Mouse (Mus musculus) left cerebral cortex, postnatal 36 days (tissue): ENCODE measurements around the gene Tesmin. TPM values are rescaled to one million over a fixed set of nuclear protein-coding genes. Genes with fewer than 3 reads are reported as not detected.
A peak's percentile ranks its signal among the peaks of the same experiment; 100 is the strongest.

Experiments
- DNase-seq, 2 experiments: peaks; one replicate each; pipeline ENCODE4 v3.0.0; 2021 to 2022; ENCODE audit warnings: low spot score in 2 of 2, mixed read lengths in 1 of 2
- intact Hi-C: fragments of 180-260 bp; cut with DNase I; formaldehyde crosslinking; loops from one replicate; pipeline ENCODE4 v1.15.1; 2025
- total RNA-seq, 2 experiments: library from RNA; stranded (reverse); gene quantifications; 2 replicates each; pipeline ENCODE4 v1.2.3; 2021

Tesmin gene
- total RNA-seq, 2 experiments from 2014 or later = 0.20 to 0.48 TPM

GRCm38 (mm10) chr19:3388061-3388460 lies 596 bp upstream of the Tesmin start:
- intact Hi-C loops = loop anchor here (2.0 to 5.0 kb wide), 2 partner anchors 63 to 189 kb away; partner anchors contain the start of gene Ppp6r3
- no peak for DNase-seq

DNA sequence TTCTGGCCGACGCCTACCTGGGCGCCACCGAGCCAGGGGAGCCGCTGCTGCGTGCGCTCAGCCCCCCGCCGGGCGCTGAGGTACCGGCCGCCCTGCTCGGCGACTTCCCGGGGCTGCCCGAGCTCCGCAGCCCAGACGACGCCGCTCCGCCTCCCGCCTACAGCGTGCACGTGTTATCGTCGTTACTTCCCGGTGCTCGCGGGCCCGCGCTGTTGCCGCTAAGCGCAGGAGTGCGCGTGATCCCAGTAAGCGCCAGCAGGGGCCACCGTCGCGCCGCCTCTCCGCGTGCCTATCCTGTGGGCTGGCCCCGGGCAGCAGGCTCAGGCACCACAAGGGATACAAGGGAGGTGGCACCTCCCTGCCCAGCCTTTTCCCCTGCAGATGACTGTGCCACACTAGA lies 432 bp downstream of the Tesmin start:
- DNase-seq = peak; percentile 84 to 86

DNA sequence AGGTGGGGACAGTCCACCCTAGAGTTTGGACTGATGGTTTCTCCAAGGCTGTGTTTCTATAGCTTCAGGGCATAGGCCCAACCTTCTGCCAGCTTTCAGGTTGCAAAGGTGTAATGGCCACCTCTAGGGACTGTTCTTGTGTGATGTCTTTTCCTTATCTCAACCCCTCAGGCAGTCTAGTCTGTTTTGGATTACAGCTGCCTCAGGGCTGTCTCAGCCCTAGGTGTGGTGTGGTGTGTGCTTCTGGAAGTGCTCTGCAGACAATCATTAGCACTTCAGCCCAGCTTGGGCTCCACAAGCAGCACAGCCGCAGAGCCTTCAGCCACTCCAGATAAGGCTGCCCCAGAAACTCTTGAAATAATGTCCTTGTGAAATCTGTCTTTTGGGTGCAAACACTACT lies 3.7 kb downstream of the Tesmin start:
- no peak for DNase-seq
- intact Hi-C loops = no loop called here

More for the DNA sequence above, 432 bp downstream of the Tesmin start:
- intact Hi-C loops = loop anchor here (2.0 to 5.0 kb wide), 2 partner anchors 62 to 188 kb away; partner anchors contain the start of gene Ppp6r3

DNA sequence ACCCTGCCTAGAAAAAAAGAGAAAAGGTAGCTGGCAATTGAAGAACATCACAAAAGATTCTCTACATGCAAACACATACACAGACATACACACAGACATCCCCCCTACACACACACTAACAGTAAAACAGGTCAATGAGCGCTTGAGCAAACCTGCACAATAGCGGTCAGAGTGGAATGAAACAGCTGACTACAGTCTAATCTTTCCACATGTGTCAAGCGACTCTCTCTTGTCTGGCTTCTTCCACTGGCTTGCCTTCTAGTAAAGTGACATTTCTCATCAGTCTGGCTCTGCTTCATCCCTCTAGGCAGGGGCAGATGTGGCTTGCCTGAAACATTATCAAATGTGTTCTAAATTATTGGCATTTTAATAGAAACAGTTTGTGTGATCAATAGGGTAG lies 5.6 kb downstream of the Tesmin start:
- intact Hi-C loops = no loop called here
- DNase-seq = no peak

DNA sequence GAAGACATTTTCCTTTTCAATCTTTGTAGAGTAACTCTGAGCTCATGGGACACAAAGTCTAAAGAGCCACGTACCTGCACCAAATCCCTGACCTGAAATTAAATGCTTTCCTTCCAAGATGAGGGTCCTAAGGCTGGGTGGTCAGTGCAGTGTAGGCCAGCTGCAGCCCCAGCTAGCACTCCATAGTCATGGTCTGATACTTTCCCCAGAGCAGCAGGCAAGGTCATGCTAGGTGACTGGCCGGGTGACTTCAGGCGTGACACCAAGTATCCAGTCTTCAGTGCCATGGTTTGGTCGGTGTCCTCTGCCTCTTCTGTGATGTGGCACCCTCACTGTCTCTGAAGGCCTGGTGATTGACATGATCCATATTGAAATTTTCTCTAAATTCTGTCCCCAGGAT lies 11.4 kb downstream of the Tesmin start:
- intact Hi-C loops = no loop called here
- DNase-seq = no peak

- DNase-seq = no peak
- intact Hi-C loops = no loop called here
Observed at GRCm38 (mm10) chr19:3401504-3401903, 12.8 kb downstream of the Tesmin start.

DNA sequence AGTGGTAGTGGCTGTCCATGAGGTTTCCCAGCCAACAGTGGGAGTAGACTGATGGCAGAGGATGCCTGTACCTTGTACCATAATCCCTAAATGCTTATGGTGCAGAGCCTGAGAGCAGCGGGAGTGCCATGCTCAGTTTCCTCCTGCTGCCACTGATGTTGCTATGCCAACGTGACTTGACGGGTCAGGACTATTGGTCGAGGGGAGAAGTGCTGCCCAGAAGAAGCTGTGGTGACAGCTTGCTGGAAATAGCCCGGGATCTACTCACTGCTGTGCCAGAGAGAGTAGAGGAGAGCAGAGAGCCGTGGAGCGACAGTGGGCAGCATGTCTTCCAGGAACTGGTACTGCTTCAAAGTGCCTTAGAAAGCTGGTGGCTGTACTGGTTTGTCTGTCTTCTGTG lies 13.3 kb downstream of the Tesmin start:
- intact Hi-C loops = no loop called here
- DNase-seq = no peak

DNA sequence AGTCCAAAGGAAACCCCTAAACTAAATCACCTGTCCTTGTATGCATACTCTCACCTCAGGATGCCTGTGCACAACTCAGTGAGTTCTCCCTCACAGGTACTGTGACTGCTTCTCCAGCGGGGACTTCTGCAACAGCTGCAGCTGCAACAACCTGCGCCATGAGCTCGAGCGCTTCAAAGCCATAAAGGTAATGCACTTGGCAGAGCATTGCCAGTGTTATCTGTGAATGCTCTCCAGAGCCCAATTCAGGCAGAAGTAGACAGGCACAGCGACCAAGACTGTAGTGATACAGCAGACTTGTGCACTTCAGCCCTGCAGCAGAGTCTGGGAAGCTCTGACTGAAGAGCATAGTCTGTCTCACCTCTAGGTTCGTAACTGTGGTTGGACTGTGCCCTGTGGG lies 13.7 kb downstream of the Tesmin start:
- intact Hi-C loops = no loop called here

DNA sequence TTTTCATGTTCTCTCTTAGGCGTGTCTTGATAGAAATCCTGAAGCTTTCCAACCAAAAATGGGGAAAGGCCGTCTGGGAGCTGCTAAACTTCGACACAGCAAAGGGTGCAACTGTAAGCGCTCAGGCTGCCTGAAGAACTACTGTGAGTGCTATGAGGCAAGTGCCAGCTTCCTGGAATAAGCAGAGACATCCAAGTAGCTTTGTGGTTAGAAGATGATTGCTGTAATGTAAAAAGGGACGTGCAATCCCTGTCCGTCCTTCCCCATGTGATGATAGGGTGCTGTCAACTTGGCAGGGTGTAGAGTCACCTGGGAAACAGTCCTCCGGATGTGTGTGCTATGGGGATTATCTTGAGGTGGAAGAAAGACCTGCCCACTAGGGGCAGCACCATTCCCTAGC lies 15.4 kb downstream of the Tesmin start:
- no peak for DNase-seq
- intact Hi-C loops = no loop called here

More for the DNA sequence above, 13.7 kb downstream of the Tesmin start:
- DNase-seq = no peak

- no peak for DNase-seq
- intact Hi-C loops = no loop called here
Observed at GRCm38 (mm10) chr19:3405531-3406281, 17.0 kb downstream of the Tesmin start.

DNA sequence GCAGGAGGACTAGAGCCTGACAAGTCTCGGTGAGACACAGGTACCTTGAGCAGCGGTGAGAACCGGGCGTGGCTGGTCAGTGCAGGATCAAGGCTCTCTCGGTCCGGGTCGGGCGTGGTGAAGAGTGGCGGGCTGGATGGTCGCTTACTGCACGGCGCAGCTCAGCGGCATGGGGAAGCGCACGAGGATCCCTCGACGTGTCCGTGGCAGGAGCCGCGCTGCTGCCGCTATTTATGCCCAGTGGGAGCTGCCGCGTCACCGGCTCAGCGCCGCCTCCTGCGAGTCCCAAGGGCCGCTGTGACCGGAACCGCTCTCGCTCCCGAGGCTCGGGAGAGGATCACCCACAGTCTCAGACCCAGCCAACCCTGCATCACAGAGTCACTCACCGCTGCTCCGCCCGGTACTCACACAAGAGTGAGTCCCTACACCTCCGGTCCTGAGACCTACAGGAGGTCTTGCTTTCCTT lies 25.6 kb downstream of the Tesmin start, which contains the start of gene Gal:
TSS of gene Gal (minus strand) at position 277 of the 466 bp plus-strand sequence.
- intact Hi-C loops = no loop called here
- DNase-seq = no peak

DNA sequence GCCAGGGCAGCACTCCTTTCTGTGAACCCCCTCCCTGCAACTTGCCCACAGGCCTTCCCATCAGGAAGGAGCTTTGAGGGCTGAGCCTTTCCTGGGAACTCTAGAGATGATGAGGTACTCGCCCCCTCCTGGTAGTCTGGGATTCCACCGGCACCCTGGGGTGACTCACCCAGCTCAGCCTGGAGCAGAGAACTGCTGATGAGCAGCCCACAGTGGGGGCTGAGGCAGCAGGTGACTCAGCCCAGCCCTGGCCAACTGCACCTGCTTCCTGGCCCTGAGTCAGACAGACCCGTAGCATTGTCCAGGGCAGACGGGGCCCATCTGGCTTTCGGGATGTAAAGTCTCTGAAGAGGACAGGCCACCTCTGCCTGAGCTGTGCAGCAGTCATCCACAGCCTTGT lies 30.6 kb downstream of the Tesmin start:
- DNase-seq = peak; percentile 28 to 55
- intact Hi-C loops = no loop called here

DNA sequence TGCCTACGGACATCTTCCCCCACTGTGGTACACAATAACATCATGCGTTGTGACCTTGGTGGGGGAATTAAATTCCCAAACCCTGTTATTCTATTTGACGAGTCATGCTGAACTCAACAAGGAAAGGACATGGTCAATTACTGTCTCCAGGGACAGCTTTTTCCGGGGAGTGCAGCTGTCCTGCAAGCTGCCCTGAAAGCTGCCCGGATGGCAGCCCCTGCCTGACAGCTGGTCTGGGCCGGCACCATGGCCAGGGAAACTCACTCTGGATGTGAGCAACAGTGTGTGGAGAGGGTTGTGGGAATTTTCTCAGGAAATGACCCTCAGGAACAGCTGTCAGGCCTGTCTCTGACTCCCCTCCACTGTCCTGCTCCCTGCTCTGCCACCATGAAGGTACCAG lies 33.8 kb downstream of the Tesmin start:
- DNase-seq = no peak
- intact Hi-C loops = no loop called here

GRCm38 (mm10) chr19:3422981-3423380 lies 34.3 kb downstream of the Tesmin start:
- DNase-seq = no peak
- intact Hi-C loops = no loop called here

DNA sequence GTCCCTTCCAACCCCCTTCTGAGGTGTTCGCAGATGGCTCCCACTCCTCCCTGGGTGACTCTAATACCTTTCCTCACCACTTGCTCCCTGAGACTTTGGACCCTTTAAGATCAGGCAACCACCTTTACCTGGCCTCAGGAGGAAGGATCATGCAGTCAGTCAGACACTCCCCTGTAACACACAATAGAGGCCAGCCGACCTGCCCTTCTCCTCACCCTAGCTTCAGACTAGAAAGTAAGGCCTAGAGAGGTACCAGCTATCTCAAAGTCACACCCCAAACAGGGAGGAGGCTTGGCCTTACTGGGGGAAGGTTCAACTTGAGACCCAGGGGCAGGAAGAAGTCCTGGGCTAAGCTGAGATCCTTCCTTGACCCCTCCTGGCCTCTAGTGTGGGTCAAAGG lies 35.6 kb downstream of the Tesmin start:
- intact Hi-C loops = no loop called here
- no peak for DNase-seq

DNA sequence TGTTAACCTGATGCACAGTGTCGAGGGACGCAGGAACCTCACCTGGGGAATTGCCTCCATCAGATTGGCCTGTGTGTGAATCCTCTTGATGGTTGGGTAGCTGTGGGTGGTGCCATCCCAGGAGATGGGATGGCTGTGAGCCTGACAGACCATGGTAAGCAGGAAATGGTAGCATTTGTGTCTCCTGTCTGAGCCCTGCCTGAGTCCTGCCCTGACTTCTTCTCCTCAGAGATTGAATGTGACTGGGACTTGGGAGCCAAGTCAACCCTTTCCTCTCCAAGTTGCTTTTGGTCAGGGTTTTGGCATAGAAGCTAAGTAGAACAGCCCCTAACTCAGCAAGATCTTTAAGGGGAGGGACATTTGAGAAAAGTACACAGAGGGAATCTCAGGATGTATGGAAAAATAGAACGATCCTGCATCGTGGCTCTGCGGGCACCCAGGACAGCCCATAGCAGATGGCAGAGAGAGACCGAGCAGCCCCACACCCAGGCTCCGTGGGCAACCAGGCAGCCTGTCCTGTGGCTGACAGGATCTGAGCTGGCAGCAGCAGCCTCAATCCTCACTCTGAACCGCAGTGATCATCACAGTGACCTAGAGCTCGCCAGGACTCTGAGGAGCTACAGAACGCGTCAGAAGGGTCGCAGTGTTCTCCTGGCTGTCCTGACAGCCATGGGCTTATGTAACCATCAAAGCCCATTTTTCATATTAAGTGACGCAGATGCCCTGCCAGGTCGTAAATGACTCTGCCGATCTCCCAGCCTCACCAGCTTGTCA lies 39.6 kb downstream of the Tesmin start:
- intact Hi-C loops = no loop called here
- DNase-seq = no peak

- no peak for DNase-seq
- intact Hi-C loops = no loop called here
Observed at GRCm38 (mm10) chr19:3429156-3429816, 40.6 kb downstream of the Tesmin start.

GRCm38 (mm10) chr19:3431066-3431465 lies 42.4 kb downstream of the Tesmin start:
- DNase-seq = no peak
- intact Hi-C loops = no loop called here

DNA sequence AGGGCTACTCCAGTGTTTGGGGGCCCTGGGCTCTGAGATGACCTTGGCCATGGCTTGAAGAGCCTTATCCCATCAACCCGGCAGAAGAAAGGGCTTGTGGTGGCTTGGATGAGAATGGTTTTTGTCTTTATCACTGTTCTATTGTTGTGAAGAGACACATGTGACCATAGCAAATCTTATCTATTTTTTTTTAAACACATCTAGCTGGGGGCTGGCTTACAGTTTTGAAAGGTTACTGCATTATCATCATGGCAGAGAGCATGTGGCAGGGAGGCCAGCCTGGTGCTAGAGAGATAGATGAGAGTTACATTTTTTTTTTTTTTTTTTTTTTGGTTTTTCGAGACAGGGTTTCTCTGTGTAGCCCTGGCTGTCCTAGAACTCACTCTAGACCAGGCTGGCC lies 43.3 kb downstream of the Tesmin start:
- intact Hi-C loops = no loop called here
- DNase-seq = no peak

- intact Hi-C loops = no loop called here
Observed at GRCm38 (mm10) chr19:3434124-3434523, 45.5 kb downstream of the Tesmin start.

More at GRCm38 (mm10) chr19:3434124-3434523, 45.5 kb downstream of the Tesmin start:
- DNase-seq = no peak
